Mouse (Mus musculus): Measurements from ENCODE around the gene Dbn1. TPM values are rescaled to one million over a fixed set of nuclear protein-coding genes. Genes with fewer than 3 reads are reported as not detected.

Dbn1 gene
- polyA plus RNA-seq, 1 experiment from 2014 or later, result 162 TPM

DNA sequence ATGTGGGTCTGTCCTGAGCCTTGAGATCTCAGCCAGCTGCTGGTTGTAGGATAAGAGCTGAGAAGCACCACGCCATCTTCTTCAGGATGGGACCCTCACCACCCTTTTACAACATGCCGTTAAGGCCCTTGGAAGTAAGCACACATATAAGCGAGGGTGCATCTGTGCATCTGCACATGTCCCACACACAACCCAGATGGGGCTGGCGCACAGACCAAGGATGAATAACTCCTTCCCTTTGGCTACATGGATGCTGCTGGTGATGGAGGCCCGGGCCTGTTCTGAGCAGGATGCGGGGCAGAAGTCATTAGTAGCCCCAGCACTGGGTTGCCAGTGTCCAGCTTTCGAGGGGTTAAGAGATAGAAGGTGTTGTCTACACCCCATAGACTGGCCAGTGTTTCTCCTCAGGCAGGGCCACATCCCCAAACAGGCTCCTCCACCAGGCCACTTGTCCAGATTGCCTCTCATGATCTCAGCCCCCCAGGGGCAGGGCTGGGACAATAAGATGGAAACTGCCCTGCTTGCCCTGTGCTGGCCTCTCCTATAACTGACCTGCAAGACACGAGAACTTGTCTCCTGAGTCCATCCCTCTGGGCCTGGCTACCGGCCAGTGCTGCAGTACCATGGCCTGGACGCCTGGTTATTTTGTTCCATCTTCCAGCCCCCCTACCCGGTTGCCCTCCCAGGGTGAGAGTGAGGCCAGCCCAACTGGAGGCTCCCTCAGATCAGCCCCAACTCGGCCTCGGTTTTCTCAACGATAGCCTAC lies 1.7 kb downstream of the Dbn1 start:
- ATAC-seq (ENCODE audit: insufficient number of reproducible peaks, low FRiP score, low TSS enrichment, low read depth), result no peak
- Histone ChIP-seq H3K27me3 (no peaks in the 10 kb centered on the region), H3K9me3 (no peaks in the 10 kb centered on the region), H3K4me2 (peak overlapping the region; percentile 80), H3K27ac (peak overlapping the region; percentile 91), H3K36me3 (peaks cover 16% of the 10 kb centered on the region), H3K9ac (peak overlapping the region; percentile 96), H3K4me1 (peaks cover 56% of the 10 kb centered on the region), H3K4me3 (peak overlapping the region; percentile 93)
- 34% methylated on average over 14 of the region's 14 CpGs for WGBS

DNA sequence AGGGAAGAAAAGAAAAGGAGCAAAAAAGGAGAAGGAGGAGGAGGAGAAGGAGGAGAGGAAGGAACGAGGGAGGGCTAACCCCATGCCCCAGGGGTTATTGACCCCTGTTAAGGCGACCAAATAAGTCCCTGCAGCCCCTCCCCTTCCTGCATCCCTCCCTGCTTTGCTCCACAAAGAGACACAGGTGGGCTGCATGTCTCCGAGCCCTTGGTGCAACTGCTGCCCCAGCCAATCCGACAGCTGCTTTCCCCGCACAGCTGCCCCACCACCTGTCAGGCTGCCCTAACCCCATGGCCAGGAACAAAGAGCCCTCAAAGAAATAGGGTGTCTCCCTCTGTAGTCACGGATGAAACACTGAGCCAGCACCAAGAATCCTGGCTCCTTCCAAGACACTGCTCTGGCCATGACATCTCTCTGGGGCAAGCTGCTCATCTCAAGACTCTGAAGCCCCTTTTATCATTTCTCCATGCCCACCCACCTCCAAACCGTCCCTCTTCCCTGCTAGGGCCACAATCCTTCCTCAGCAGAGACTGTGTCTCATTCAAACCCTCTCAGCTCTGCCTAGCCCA lies 3.3 kb downstream of the Dbn1 start:
- H3K4me2 ChIP-seq, result 0 out of 2 replicates have a peak overlapping the region, but pooled peaks have one; percentile 2
- H3K4me1 ChIP-seq, result peaks cover 56% of the 10 kb centered on the region
- no peaks in the 10 kb centered on the region for H3K27me3 ChIP-seq
- 0 out of 2 replicates have a peak overlapping the region, but pooled peaks have one; percentile 10 for H3K9ac ChIP-seq
- WGBS, result 28% methylated on average over 7 of the region's 7 CpGs
- H3K36me3 ChIP-seq, result peaks cover 32% of the 10 kb centered on the region
- no peak overlapping the region for H3K4me3 ChIP-seq
- H3K9me3 ChIP-seq, result no peaks in the 10 kb centered on the region
- H3K27ac ChIP-seq, result 0 out of 2 replicates have a peak overlapping the region, but pooled peaks have one; percentile 57
- no peak for ATAC-seq (ENCODE audit: insufficient number of reproducible peaks, low FRiP score, low TSS enrichment, low read depth)

DNA sequence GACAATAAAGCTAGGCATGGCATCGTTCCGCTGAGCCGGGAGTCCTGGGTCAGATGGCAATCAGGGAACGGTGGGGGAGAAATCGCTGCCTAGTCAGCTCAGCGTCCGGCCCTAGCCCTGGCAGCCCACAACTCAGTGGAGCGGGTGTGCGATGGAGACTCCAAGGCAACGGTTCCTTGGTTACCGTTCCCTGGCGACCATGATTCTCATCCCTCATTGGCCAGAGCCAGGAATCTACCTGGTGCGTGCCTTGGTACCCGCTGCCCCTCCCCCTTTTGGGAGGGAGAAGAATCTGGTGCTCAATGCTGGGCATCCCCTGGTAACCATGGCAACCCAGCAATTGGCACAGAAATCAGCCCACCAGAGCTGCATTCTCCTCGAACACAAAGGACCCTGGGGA lies 4.3 kb downstream of the Dbn1 start:
- no peaks in the 10 kb centered on the region for H3K9me3 ChIP-seq
- H3K27me3 ChIP-seq, result no peaks in the 10 kb centered on the region
- ATAC-seq (ENCODE audit: insufficient number of reproducible peaks, low FRiP score, low TSS enrichment, low read depth), result no peak
- peaks cover 56% of the 10 kb centered on the region for H3K4me1 ChIP-seq
- H3K27ac ChIP-seq, result 0 out of 2 replicates have a peak overlapping the region, but pooled peaks have one; percentile 59
- no peak overlapping the region for H3K4me2 ChIP-seq
- 50% methylated on average over 15 of the region's 15 CpGs for WGBS
- H3K4me3 ChIP-seq, result no peak overlapping the region
- H3K36me3 ChIP-seq, result peaks cover 41% of the 10 kb centered on the region
- no peak overlapping the region for H3K9ac ChIP-seq

DNA sequence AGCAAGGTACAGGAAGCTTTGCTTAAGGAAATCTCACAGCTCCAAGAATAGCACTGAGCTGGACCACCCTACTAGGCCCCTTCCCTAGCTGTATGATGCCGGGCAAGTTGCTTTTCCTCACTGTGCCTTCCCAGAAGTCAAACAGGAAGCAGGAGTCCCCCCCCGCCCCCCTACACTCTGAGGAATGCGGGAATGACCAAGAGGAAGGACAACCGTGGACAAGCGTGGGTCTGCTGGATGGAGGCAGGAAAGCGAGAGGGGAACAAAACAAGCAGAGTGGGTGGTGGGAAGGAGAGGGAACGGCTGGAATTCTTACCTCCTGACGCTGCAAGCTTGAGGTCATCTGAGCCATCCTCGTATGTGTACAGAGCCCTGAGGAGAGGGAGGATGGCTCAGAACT lies 4.8 kb downstream of the Dbn1 start:
- H3K27me3 ChIP-seq, result no peaks in the 10 kb centered on the region
- H3K4me2 ChIP-seq, result no peak overlapping the region
- peaks cover 44% of the 10 kb centered on the region for H3K36me3 ChIP-seq
- H3K4me3 ChIP-seq, result no peak overlapping the region
- H3K4me1 ChIP-seq, result peaks cover 51% of the 10 kb centered on the region
- ATAC-seq (ENCODE audit: insufficient number of reproducible peaks, low FRiP score, low TSS enrichment, low read depth), result no peak
- H3K9ac ChIP-seq, result no peak overlapping the region
- 53% methylated on average over 9 of the region's 9 CpGs for WGBS
- no peaks in the 10 kb centered on the region for H3K9me3 ChIP-seq
- peak overlapping the region; percentile 59; the same call in 1 of the 2 replicates for H3K27ac ChIP-seq

DNA sequence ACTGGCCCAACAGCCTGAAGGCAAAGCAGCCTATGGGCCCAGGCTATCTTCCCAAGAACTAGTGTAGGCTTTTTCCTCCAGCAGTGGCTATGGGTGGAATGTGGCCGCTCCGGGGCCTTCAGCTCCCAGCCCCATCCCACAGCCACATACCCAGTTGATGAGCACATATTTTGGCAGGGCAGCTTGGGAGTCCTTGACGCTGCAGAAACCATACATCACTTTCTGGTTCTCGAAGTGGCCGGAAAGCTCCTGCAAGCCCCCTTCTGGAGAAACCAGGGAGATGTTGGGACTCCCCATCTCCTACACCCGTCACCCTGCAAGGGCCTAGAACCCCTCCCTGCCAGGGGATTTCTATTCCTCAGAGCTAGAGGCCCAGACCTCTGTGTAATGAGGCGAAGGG lies 5.4 kb downstream of the Dbn1 start:
- Histone ChIP-seq H3K27me3 (no peaks in the 10 kb centered on the region), H3K9me3 (no peaks in the 10 kb centered on the region), H3K9ac (no peak overlapping the region), H3K4me1 (peaks cover 47% of the 10 kb centered on the region), H3K4me3 (no peak overlapping the region), H3K36me3 (peaks cover 49% of the 10 kb centered on the region), H3K27ac (peak overlapping the region; percentile 59; the same call in 1 of the 2 replicates), H3K4me2 (no peak overlapping the region)
- 55% methylated on average over 7 of the region's 7 CpGs for WGBS
- ATAC-seq (ENCODE audit: insufficient number of reproducible peaks, low FRiP score, low TSS enrichment, low read depth), result no peak

DNA sequence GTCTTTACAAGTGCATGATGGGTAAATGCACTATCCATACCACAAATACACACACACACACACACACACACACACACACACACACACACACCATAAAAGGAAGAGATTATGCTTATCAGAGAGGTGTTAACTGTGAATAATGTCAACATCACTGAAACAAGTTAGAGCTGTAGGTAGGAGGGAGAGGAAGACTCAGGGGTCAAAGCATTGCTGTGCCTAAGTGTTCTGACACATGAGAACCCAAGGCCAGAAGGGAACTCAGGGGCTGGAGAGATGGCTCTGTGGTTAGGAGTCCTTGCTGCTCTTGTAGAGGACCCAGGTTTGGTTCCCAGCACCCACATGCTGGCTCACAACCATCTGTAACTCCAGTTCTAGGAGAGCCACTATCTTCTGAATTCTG lies 8.0 kb downstream of the Dbn1 start:
- no peaks in the 10 kb centered on the region for H3K27me3 ChIP-seq
- H3K4me3 ChIP-seq, result no peak overlapping the region
- H3K27ac ChIP-seq, result no peak overlapping the region
- no peak for ATAC-seq (ENCODE audit: insufficient number of reproducible peaks, low FRiP score, low TSS enrichment, low read depth)
- H3K36me3 ChIP-seq, result peaks cover 75% of the 10 kb centered on the region
- H3K4me1 ChIP-seq, result peaks cover 31% of the 10 kb centered on the region
- no peaks in the 10 kb centered on the region for H3K9me3 ChIP-seq
- no peak overlapping the region for H3K9ac ChIP-seq
- no peak overlapping the region for H3K4me2 ChIP-seq

DNA sequence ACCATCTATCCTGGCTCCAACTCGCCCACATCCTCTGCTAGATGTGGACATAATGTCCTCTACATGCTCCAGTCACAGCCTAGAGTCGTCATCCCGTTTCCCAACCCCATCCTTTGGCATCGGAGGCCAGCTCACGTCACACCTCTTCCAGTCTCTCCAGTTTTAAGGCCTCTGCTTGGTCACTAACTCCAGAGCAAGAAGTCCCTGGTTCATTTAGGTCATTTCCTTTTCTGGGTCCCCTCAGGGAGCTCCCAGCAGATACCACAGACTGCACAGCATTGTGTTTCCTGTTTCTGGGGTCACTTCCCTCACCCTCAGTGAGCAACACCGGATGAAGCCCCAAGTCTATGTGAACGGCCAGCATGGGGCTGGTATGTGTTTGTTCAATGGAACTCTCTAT lies 8.9 kb downstream of the Dbn1 start:
- Histone ChIP-seq H3K9me3 (no peaks in the 10 kb centered on the region), H3K4me3 (no peak overlapping the region), H3K9ac (no peak overlapping the region), H3K36me3 (peaks cover 84% of the 10 kb centered on the region), H3K27me3 (no peaks in the 10 kb centered on the region), H3K4me2 (no peak overlapping the region), H3K4me1 (peaks cover 31% of the 10 kb centered on the region), H3K27ac (no peak overlapping the region)
- no peak for ATAC-seq (ENCODE audit: insufficient number of reproducible peaks, low FRiP score, low TSS enrichment, low read depth)
- WGBS, result 84% methylated on average over 7 of the region's 7 CpGs

DNA sequence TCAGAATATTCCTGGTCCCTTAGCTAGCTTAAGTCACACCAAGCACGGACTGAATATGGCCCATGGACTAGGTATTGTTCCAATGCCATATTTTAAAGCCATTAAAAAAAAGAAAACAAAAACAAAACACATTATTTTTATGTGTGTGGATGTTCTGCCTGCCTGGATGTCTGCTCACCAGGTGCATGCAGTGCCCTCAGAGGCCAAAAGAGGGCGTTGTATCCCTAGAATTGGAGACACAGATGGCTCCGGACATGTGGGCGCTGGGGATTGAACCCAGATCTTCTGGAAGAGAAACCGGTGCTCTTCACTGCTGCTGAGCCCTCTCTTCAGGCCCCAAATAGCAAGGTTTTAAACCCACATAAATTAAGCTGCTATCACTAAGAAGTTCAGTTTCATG lies 9.9 kb downstream of the Dbn1 start:
- Histone ChIP-seq H3K4me1 (peaks cover 31% of the 10 kb centered on the region), H3K9me3 (no peaks in the 10 kb centered on the region), H3K36me3 (peaks cover 86% of the 10 kb centered on the region), H3K4me3 (no peak overlapping the region), H3K27me3 (no peaks in the 10 kb centered on the region), H3K4me2 (no peak overlapping the region), H3K9ac (no peak overlapping the region), H3K27ac (no peak overlapping the region)
- no peak for ATAC-seq (ENCODE audit: insufficient number of reproducible peaks, low FRiP score, low TSS enrichment, low read depth)
- WGBS, result 52% methylated on average over 5 of the region's 5 CpGs

DNA sequence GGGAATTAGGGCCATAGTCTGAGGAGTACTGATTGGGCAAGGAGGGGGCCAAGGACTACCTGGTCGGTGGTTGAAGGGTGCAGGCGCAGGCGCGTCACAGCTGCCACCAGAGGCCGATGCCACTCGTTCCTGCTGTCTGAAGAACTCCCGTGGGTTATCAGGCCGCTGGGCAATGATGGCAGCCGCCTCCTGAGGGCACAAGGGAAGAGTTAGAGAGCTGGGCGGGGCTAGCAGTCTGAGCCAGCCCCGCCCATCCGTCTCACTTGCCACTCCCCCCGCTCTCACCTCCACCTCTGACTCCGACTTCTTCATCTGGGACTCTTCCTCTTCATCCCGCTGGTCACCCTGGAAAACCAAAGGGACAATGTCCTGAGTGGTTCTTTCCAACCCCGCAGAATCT lies 10.4 kb downstream of the Dbn1 start:
- Histone ChIP-seq H3K9me3 (no peaks in the 10 kb centered on the region), H3K36me3 (peaks cover 83% of the 10 kb centered on the region), H3K27me3 (no peaks in the 10 kb centered on the region), H3K27ac (no peak overlapping the region), H3K4me2 (no peak overlapping the region), H3K9ac (no peak overlapping the region), H3K4me1 (peaks cover 31% of the 10 kb centered on the region), H3K4me3 (no peak overlapping the region)
- no peak for ATAC-seq (ENCODE audit: insufficient number of reproducible peaks, low FRiP score, low TSS enrichment, low read depth)
- WGBS, result 58% methylated on average over 16 of the region's 16 CpGs

DNA sequence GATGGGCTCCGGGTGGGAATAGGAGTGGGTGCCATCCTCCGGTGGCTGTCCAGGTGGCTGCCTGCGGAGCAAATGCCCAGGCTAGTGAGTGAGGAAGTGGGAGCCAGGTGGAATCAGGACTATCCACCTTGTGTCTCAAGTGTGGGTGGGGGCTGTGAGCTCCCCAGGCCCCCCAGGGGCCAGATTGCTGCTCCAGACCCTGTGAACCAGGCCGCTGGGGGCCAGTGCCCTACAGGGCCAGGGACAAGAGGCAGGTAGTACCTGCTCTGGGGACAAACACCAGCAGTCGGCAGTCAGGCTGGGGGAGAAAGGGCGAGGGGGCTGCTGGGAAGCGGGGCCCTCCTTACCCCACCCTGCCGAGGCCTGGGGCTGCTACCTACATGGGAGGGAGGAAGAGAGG lies 11.7 kb downstream of the Dbn1 start:
- H3K27ac ChIP-seq, result no peak overlapping the region
- 97% methylated on average over 8 of the region's 8 CpGs for WGBS
- no peaks in the 10 kb centered on the region for H3K27me3 ChIP-seq
- peaks cover 70% of the 10 kb centered on the region for H3K36me3 ChIP-seq
- no peak overlapping the region for H3K9ac ChIP-seq
- no peaks in the 10 kb centered on the region for H3K9me3 ChIP-seq
- H3K4me1 ChIP-seq, result peaks cover 37% of the 10 kb centered on the region
- ATAC-seq (ENCODE audit: insufficient number of reproducible peaks, low FRiP score, low TSS enrichment, low read depth), result no peak
- H3K4me2 ChIP-seq, result no peak overlapping the region
- H3K4me3 ChIP-seq, result no peak overlapping the region

DNA sequence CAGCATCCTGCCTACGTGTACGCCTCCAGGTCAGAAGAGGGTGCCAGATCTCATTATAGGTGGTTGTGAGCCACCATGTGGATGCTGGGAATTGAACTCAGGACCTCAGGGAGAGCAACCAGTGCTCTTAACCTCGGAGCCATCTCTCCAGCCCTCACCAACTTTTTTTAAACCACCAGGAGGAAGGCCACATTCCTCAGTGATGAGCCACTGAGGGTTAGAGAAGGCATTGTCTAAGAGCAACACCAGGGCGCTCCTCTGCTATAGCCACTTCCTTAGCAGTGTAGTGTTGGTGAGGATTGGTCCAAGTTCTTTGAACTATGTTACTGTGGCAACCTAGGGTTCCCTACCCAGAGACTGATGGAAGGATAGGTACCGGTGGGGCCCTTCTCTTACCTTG lies 12.2 kb downstream of the Dbn1 start:
- H3K27ac ChIP-seq, result no peak overlapping the region
- ATAC-seq (ENCODE audit: insufficient number of reproducible peaks, low FRiP score, low TSS enrichment, low read depth), result no peak
- H3K27me3 ChIP-seq, result no peaks in the 10 kb centered on the region
- peaks cover 42% of the 10 kb centered on the region for H3K4me1 ChIP-seq
- 89% methylated on average over 5 of the region's 5 CpGs for WGBS
- H3K4me3 ChIP-seq, result no peak overlapping the region
- peaks cover 65% of the 10 kb centered on the region for H3K36me3 ChIP-seq
- no peak overlapping the region for H3K4me2 ChIP-seq
- no peak overlapping the region for H3K9ac ChIP-seq
- H3K9me3 ChIP-seq, result no peaks in the 10 kb centered on the region

DNA sequence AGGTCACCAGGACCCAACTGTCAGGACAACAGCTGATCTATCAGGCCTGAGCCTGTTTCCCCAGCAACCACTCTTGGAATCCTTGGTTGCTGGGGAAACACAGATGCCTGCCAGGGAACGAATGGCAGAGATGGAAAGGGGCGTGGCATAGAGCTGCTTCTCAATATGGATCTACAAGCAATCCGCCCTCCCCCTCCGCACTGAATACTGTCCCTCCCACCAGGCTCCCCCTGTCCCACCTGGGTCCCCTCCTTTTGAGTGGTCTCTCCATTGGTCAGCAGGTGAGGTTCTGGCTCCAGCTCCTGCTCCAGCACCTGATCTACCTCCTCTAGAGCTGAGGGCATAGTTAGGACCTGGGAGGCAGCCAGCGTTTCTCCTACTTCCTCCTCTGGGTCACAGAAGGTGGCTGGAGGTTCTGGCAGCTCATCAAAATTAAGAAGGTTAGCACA lies 13.3 kb downstream of the Dbn1 start:
- Histone ChIP-seq H3K27me3 (no peaks in the 10 kb centered on the region), H3K36me3 (peaks cover 55% of the 10 kb centered on the region), H3K4me2 (no peak overlapping the region), H3K27ac (no peak overlapping the region), H3K9me3 (no peaks in the 10 kb centered on the region), H3K9ac (0 out of 2 replicates have a peak overlapping the region, but pooled peaks have one; percentile 0), H3K4me1 (peaks cover 48% of the 10 kb centered on the region), H3K4me3 (no peak overlapping the region)
- WGBS, result 56% methylated on average over 5 of the region's 5 CpGs
- no peak for ATAC-seq (ENCODE audit: insufficient number of reproducible peaks, low FRiP score, low TSS enrichment, low read depth)

Measured in limb, embryonic 15.5 days (tissue).